Mouse (Mus musculus): ENCODE measurements around the gene Polr2b.

- TF ChIP-seq CTCF (IDR thresholded peaks at IDR 0.05; ENCODE audit: insufficient read depth, low read depth, low read length) = no peak
- no peak for TF ChIP-seq POLR2A (IDR thresholded peaks at IDR 0.05; ENCODE audit: insufficient read depth, low read depth, low read length)
Observed at GRCm38 (mm10) chr5:77372242-77372641, 62.3 kb downstream of the Polr2b start.

Data from olfactory bulb, adult 2 months (tissue).